Mouse (Mus musculus) macrophage (primary cell): ENCODE results near the gene Lbh. TPM values are rescaled to one million over a fixed set of nuclear protein-coding genes. Genes with fewer than 3 reads are reported as not detected.

Source experiments
- H3K27ac ChIP-seq: fragments of 350-480 bp; formaldehyde crosslinking; 2 replicates; pipeline ENCODE4 v1.9.0; 2021
- H3K36me3 ChIP-seq: fragments of 350-480 bp; formaldehyde crosslinking; 2 replicates; pipeline ENCODE4 v1.9.0; 2021; ENCODE audit errors: inconsistent target
- H3K4me3 ChIP-seq: fragments of 350-480 bp; formaldehyde crosslinking; 2 replicates; pipeline ENCODE4 v1.9.0; 2021; ENCODE audit errors: inconsistent target
- H3K79me2 ChIP-seq: fragments of 350-480 bp; formaldehyde crosslinking; 2 replicates; pipeline ENCODE4 v1.9.0; 2021; ENCODE audit errors: inconsistent target
- whole genome bisulfite sequencing: methylation state at CpG from one replicate; pipeline ENCODE4 v1.1.7; 2026; ENCODE audit warnings: inconsistent platforms; ENCODE audit not compliant: missing documents; 5-methylcytosine and 5-hydroxymethylcytosine counted together
- polyA plus RNA-seq: library from polyadenylated mRNA; stranded (reverse); fragments of 250-400 nt; gene quantifications from 3 replicates; pipeline ENCODE4 v1.2.4, GENCODE M21; 2018; ENCODE audit warnings: inconsistent platforms

Gene Lbh
- polyA plus RNA-seq, 1 experiment from 2014 or later = 28.0 TPM

DNA sequence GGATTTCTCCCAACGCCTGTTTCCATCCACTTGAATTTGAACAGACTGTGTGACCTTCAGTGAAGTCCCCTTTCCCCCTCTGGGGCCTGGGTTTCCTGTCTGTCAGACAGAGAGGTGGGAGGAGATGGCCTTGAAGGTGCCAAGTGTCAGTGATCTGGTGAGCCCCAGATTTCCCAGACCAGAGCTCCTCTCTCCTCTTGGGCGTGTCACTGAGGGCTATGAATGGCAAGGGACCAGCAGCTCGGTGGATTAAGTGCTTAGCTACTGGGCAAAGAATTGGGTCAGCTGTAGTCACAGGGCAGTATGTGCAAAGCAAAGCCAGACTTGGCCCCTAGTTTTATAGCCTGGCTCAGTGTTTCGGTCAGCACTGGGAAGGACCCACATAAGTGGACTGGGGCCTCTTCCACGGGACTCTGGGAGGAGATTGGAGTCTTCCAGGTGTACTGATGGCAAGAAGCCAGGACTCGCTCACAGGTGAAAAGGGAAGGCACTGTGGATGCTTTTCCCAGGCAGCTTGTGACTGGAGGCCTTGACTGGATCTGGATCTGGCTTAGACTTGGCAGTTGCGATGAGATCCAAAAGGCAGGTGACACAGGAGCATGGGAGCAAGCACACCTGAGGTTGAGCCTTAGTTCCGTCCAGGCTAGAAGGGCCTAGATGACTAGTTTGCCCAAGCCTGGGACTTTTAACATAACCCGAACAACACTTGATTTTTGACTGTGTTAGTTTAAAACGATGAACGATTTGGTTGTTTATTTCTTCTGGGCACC lies 20.1 kb downstream of the Lbh start:
- no peak overlapping the region for H3K27ac ChIP-seq

DNA sequence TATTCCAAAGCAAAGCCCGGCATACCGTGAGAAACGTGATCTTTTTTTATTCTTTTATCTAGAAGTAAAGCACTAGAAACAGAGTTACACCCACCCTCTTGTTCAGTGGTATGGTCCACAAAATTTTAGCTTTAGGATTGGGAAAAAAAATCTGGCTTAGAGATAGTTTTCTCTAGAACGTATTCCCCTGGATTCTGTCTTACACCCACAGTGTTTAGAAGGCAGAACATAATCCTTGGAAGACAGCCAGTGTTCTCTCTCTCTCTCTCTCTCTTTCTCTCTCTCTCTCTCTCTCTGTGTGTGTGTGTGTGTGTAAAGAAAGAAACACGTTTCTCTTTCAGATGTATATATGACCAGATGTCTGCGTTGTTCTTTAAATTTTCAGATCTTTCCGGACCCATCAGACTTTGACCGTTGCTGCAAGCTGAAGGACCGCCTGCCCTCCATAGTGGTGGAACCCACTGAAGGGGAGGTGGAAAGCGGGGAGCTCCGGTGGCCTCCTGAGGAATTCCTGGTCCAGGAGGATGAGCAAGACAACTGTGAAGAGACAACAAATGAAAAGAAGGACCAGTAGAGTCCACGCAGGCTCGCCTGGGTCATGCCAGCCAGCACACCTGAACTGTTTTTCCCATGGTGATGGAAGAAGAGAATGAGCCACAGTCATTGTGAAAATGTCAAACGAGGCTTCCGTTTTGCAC lies 20.9 kb downstream of the Lbh start:
- Histone ChIP-seq H3K4me3 (no peak overlapping the region), H3K27ac (no peak overlapping the region), H3K36me3 (no peaks in the 10 kb centered on the region), H3K79me2 (peaks cover 39% of the 10 kb centered on the region; the same call in 1 of the 2 replicates)
- 61% methylated on average over 14 of the region's 15 CpGs for WGBS

More for the DNA sequence above, 20.1 kb downstream of the Lbh start:
- Histone ChIP-seq H3K79me2 (peaks cover 39% of the 10 kb centered on the region; the same call in 1 of the 2 replicates), H3K36me3 (no peaks in the 10 kb centered on the region), H3K4me3 (no peak overlapping the region)
- 91% methylated on average over 11 of the region's 11 CpGs for WGBS

DNA sequence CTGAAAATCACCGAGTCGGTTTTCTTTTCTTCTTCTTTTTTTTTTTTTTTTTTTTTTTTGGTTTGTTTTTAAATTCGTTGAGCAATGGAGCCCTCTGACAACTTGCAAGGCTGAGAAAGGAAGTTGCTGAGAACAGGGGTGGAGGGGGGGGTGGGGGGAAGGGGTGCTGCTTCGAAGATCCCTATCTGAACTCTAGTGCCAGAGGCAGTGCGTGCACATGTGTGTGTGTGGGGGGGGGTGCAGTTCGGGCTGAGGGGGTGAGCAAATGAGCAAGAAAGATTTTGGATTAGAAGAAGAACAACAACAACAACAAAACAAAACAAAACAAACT lies 21.4 kb downstream of the Lbh start:
- H3K27ac ChIP-seq = no peak overlapping the region
- no peaks in the 10 kb centered on the region for H3K36me3 ChIP-seq
- 4% methylated on average over 4 of the region's 6 CpGs for WGBS

DNA sequence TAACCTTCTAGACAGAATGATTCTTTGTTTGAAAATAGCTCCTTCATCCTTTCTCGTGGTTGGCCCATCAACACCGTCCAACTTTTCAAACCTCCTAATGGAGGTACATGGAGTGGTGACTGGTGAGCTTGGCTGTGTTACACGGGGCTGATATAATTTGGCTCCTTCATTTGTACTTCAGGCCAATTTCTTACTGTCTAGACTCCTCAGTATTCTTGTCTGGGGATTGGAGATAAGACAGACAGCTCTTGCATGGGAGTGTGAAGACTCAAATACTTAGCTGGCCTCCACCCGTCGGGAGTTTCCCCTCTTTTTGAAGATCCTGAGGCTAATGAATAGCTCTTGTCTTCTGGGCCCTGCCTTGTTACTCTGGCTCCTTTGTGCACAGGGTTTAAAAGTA lies 26.3 kb downstream of the Lbh start:
- Histone ChIP-seq H3K79me2 (no peaks in the 10 kb centered on the region), H3K36me3 (no peaks in the 10 kb centered on the region), H3K27ac (no peak overlapping the region), H3K4me3 (no peak overlapping the region)
- 78% methylated on average over 5 of the region's 5 CpGs for WGBS

More for the DNA sequence above, 21.4 kb downstream of the Lbh start:
- no peak overlapping the region for H3K4me3 ChIP-seq
- peaks cover 35% of the 10 kb centered on the region; the same call in 1 of the 2 replicates for H3K79me2 ChIP-seq

DNA sequence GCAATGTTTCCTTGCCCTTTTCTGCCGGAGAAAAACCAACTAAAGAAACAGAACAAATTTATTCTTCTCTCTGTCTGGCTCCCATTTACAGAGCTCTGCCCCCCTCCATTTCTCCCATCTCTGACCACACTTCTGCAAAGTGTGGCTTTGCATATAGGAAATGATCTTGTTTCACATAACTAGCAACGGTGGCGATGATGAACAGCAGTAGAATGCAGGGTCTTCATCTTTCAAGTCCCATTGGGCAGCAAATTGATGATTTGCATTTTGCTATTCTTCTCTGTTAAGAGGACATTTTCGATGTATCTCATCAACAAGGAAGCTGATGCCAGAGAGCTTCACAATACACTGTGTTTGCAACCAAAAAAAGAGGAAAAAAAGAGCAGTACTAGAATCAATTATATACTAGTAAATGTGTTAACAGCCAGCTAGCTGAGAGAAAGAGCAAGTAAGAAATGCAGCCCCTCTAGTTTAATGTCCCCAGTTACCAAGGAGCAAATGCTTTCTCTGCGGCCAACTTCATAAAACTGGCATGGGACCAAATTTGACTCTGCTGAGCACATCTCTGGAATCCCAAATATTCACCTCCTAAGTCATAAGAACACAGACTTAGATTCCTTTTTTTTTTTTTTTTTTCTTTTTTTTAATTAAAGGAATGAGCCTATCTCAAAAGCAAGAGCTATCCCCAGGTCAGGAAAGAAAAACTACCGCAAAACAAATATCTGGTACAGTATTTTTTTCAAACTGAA lies 29.2 kb downstream of the Lbh start:
- H3K4me3 ChIP-seq = no peak overlapping the region
- no peak overlapping the region for H3K27ac ChIP-seq
- no peaks in the 10 kb centered on the region for H3K79me2 ChIP-seq
- 34% methylated on average over 6 of the region's 6 CpGs for WGBS
- H3K36me3 ChIP-seq = no peaks in the 10 kb centered on the region

DNA sequence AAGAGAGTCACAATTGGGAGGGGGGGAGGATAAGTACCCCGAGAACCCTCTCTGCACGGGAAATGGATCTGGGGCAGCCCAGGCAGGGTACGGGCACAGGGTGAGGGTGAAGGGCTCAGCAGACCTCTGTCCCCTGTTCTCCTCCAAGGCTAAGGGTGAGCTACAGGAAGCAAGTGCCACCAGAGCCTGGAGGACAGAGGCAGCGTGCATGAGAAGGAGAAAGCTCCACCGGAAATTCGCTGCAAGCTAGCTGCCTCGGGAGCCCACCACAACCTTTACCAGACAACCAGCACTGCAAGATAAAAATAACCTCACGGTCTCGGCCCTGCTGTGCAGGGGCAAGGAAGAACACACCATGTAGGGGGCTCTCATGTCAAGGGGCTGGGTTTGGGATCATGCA lies 30.0 kb downstream of the Lbh start:
- no peaks in the 10 kb centered on the region for H3K79me2 ChIP-seq
- H3K27ac ChIP-seq = no peak overlapping the region
- 24% methylated on average over 9 of the region's 9 CpGs for WGBS
- H3K4me3 ChIP-seq = no peak overlapping the region
- no peaks in the 10 kb centered on the region for H3K36me3 ChIP-seq

DNA sequence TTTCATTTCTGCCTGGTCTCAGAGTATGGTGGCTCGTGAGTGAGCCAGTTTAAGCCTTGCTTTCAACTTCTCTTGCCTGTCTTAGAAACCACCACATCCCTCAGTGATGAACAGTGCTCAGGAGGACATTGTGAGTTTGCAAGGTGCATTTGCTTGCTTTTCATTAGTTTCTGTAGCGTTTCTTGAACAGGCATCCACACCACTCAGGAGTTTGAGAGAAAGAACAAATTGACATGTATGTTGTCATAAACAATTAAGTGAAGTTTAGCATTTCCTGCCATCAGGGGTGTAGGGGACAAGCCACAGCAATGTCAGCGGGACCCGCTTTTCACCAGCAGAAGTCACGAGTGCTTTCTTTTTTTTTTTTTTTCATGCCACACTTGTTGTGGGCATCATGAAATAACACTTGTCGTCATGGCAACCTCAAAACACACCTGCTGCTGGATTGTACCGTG lies 31.2 kb downstream of the Lbh start:
- H3K4me3 ChIP-seq = no peak overlapping the region

DNA sequence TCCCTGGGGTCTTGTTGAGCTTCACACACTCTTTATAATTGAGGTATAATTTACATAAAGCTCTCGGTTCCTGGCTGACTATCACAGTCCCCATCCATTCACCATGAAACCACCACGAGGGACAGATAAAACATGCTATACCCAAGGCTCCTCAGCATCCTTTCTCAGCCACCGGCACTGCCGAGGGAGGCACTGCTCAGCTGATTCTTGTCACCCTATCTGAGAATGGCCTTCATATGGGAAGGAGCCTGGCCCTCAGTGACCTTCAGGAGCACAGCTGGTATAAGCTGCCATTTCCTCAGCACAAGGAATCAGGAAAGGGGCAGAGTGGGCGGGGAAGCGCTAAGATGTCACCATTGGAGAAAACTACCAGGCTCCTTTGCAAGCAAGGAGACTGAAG lies 33.2 kb downstream of the Lbh start:
- no peak overlapping the region for H3K27ac ChIP-seq
- no peaks in the 10 kb centered on the region for H3K79me2 ChIP-seq
- WGBS = 96% methylated on average over 6 of the region's 6 CpGs
- H3K36me3 ChIP-seq = no peaks in the 10 kb centered on the region
- no peak overlapping the region for H3K4me3 ChIP-seq

More for the DNA sequence above, 31.2 kb downstream of the Lbh start:
- H3K79me2 ChIP-seq = no peaks in the 10 kb centered on the region
- WGBS = 73% methylated on average over 7 of the region's 7 CpGs
- H3K36me3 ChIP-seq = no peaks in the 10 kb centered on the region
- no peak overlapping the region for H3K27ac ChIP-seq

DNA sequence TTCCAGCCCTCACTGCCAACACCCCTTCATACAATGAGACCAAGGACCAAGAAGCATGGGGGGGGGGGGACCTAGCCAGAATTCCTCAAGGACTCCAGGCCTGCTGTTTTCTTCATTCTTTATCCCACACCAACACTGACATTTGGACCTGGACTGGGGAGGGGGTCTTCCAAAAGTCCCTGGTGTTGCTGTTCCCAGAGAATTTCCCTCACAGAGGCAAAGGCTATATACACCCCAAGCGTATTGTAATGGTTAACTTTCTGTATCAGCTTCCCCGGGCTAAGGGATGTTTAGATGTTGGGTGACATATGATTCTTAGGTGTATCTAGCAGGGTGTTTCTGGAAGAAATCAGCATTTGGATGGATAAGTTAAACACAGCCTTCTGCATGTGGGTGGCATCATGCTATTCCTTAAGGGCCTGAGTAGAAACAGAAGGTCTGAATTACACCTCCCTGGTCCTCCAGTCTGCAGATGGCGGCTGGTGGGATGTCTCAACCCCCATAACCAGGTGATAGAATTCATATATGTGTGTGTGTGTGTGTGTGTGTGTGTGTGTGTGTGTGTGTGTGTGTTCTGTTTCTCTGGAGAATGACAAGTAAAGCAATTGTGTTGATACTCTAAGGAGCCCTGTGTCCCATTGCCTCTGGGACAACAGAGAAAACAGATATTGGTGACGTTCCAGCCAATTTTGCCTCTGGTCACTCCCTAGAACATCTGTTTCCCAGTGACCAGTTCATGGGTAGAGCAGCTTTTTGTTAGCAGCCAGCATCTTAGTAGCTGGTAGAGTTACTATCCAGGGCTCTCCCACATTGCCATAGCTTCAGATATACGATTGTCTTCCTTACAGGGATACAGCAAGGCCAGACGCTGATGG lies 35.9 kb downstream of the Lbh start:
- no peak overlapping the region for H3K27ac ChIP-seq
- H3K79me2 ChIP-seq = no peaks in the 10 kb centered on the region
- H3K4me3 ChIP-seq = no peak overlapping the region
- H3K36me3 ChIP-seq = no peaks in the 10 kb centered on the region
- 96% methylated on average over 6 of the region's 6 CpGs for WGBS

DNA sequence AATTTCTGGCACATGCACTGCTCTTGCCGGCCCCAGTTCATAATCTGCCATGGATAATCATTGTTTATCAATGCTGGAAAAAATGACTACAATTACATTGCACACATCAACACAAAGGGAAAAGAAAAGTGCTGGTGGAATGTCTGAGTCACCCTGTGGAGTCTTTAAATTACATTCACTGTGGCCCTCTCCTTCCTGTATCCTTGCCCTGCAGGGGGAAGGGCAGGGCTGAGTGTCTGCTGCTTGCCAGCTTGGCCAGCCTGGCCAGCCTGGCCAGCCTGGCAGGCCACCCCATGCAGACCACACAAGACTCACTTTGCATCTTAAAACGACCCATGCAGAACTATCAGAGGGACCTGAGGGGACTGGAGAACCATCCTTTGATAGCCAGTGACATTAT lies 37.4 kb downstream of the Lbh start:
- no peaks in the 10 kb centered on the region for H3K36me3 ChIP-seq
- no peaks in the 10 kb centered on the region for H3K79me2 ChIP-seq
- WGBS = 52% methylated on average over 2 of the region's 2 CpGs
- H3K27ac ChIP-seq = peak overlapping the region; percentile 31
- no peak overlapping the region for H3K4me3 ChIP-seq

DNA sequence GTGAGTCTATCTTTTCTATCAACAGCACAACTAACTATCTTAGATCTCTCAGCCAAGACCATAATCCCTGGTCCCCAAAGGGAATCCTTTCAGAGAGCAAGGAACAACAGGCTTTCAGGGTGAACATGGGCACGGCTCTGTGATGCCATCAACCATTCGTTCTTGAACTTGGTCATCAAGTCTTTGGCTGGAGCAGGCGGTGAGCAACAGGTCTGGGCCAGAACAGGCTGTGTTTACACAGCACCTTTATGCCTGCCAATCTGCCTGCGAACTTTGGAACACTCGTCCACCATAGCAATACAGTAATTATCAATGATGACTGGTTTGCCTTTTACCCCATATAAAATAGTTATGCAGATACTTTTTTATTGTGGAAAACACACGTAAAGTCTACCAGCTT lies 38.9 kb downstream of the Lbh start:
- Histone ChIP-seq H3K79me2 (no peaks in the 10 kb centered on the region), H3K36me3 (no peaks in the 10 kb centered on the region), H3K4me3 (no peak overlapping the region), H3K27ac (no peak overlapping the region)
- 97% methylated on average over 6 of the region's 6 CpGs for WGBS

DNA sequence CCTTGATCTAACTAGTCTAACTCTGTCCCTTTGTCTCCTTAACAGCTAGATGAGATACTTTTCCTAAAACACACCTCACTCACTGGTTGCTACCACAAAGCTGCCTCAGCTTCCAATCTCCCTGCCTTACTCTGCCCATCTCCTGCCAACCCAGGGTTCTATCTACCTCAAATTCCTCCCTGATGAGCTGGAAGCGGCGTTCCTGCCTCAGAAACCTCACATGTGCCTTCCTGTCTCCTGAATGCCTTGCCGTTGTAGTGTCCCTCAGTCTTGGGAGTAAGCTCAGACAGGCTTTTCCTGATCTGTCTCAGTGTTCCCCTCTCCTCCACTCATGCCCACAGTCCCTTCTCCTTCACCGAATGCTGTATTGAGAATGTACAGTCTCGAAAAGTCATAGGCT lies 40.8 kb downstream of the Lbh start:
- no peaks in the 10 kb centered on the region for H3K79me2 ChIP-seq
- H3K36me3 ChIP-seq = no peaks in the 10 kb centered on the region
- H3K4me3 ChIP-seq = no peak overlapping the region
- WGBS = 92% methylated on average over 5 of the region's 5 CpGs
- H3K27ac ChIP-seq = no peak overlapping the region

DNA sequence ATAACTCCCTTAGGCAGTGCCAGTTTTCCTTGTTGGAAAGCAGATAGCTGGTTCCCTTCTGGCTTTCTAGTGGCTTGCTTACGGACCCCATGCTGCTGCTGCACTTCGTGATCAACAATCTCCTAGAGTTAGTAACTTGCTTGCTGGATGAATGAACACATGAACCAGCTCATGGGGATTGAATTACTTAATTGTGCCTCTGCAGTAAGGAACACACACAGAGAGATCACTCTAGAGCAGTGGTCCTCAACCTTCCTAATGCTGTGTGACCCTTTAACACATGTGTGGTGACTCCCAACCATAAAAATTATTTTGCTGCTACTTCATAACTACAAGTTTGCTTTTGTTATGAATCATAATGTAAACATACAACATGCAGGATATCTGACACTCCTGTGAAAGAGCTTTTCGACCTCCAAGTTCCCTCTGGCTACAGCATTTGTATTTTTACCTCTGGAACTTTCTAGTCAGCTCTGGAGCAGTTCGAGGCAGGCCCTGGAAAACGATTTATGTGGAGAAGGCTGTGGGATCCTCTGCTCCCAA lies 41.5 kb downstream of the Lbh start:
- no peaks in the 10 kb centered on the region for H3K79me2 ChIP-seq
- no peak overlapping the region for H3K4me3 ChIP-seq
- no peak overlapping the region for H3K27ac ChIP-seq
- WGBS = 80% methylated on average over 5 of the region's 5 CpGs
- H3K36me3 ChIP-seq = no peaks in the 10 kb centered on the region

DNA sequence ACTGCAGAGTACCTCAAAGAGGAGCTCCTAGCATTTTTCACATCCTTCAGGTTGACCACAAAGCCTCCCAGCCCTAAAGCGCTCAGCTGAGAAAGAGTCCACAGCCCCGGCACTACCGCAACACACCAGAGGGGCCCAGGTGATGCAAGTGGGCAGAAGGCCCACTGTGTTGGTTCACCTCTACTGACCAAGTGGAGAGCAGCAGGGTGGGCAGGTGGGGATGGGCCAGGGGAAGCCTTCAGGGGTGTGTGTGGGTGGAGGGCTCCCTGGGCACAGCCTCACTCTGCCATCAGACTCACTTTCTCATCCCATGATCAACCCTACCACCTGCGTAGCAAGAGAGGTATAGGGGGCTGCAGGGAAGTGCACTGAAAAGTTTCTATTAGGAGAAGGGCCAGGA lies 42.1 kb downstream of the Lbh start:
- Histone ChIP-seq H3K79me2 (no peaks in the 10 kb centered on the region), H3K4me3 (no peak overlapping the region), H3K27ac (no peak overlapping the region), H3K36me3 (no peaks in the 10 kb centered on the region)
- WGBS = 80% methylated on average over 4 of the region's 4 CpGs
